Mouse (Mus musculus) right cerebral cortex, postnatal 14 days (tissue): ENCODE data around the gene Robo3.

Experiments used
- DNase-seq: peaks from one replicate; pipeline ENCODE4 v3.0.0; 2022

The Robo3 gene

GRCm38 (mm10) chr9:37432720-37433421 lies at the start of gene Robo3:
Robo3 (minus strand) TSS chr9:37433246.
- DNase-seq = no peak

- DNase-seq = peak; percentile 17
These were observed 41.9 kb upstream of the Robo3 start for GRCm38 (mm10) chr9:37474923-37475322.

DNA sequence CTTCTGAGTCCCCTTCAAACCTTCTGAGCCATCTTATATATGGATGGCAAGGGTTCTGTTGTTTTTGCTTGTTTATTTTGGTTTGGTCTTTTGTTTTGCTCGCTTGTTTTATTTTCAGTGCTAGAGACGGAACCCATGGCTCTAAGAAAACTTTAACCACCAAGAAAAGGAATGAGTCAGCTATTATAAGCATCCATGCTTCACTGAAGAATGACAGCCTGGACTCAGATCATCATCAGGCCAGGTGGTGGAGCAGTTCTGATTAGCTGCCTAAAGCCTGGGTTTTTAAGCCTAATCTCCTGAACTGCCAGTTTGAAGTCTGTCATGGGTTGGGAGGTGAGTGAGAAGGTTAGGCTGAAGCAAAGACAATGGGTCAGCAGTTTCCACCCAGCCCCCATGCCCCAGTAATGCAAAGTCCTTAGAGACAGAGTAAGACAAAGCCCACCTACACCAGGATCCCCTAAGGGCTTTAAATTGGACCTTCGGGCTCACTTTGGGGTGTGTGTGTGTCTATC lies 40.6 kb upstream of the Robo3 start:
- DNase-seq = no peak

DNA sequence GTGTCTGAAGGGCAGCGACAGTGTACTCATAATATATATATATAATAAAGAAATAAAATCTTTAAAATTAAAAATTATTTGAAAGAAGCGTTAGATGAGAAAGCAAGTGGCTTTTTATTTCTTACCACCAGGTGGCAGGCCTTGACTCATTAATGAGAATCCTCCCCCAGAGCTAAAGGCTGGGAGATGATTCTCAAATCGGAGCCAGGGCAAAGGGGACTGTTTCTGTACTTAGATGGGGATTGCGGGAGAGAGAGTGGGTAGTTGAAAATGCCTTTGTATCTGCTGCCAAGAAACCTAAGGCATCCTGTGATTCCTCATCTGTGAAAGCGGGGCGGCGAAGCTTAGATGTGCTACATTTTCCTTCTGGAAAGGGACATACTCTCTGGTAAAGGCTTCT lies 29.7 kb upstream of the Robo3 start:
- DNase-seq = peak; percentile 52

DNA sequence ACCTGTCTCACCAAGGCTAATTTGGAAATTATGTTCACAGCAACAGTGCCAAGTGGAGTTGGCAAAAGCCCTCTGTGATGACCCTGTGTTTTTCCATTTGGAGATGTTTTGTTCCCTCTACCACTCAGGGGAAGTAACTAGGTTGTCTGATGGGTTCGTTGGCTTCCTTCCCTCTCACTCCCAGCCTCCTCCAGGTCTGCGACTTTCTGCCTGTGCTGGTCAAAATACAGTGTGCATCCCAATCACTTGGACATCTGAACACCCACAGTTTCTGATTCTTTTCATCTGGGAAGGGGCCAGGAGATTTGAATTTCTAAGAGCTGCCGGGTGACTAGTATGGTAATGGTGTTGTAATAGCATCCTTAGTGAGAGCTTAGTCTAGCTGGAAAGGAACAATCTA lies 28.5 kb upstream of the Robo3 start:
- DNase-seq = no peak

- no peak for DNase-seq
These were observed 27.9 kb upstream of the Robo3 start for GRCm38 (mm10) chr9:37460961-37461340.

GRCm38 (mm10) chr9:37460043-37460960 lies 27.3 kb upstream of the Robo3 start:
- peak; percentile 63 for DNase-seq

GRCm38 (mm10) chr9:37459665-37460042 lies 26.6 kb upstream of the Robo3 start:
- no peak for DNase-seq

GRCm38 (mm10) chr9:37457151-37457550 lies 24.1 kb upstream of the Robo3 start:
- no peak for DNase-seq

DNA sequence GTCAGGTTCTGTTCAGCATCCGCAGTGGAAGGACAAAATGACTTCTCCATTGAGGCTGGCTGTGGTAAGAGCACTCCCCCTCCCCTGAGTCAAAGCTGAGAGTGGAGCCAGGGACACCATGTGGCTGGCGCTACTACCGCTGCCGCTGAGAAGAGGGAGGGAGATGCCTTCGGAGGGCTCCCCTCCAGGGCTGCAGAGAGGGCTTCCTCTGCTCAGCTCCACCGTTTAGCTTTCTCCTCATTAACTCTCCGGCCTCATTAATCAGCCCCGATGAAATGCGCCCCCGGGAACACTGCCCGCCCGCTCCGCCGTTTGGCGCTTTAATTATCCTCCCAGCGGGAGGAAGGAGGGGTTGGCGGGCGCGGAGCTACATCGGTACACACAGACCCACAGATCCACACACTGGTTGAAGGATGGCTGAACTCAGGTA lies 23.4 kb upstream of the Robo3 start:
- peak; percentile 50 for DNase-seq

DNA sequence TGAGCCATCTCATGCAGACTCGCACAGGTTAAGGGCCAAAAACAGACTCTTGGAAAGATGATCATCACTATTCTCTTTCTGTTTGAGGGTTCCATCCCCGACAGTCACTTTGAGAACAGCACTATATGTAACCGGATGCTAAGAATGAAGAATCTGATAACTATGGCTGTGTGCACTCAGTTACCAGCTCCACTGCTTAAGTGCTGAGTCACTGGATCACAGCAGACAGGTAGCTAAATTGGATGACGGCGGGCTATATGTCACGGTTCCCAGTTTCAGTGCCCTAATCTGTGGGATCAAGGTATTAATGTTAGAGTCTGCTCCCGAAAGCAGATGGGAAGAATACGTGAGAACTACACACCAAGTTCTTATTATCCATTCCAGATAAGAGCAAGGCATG lies 22.8 kb upstream of the Robo3 start:
- no peak for DNase-seq

GRCm38 (mm10) chr9:37454991-37455390 lies 21.9 kb upstream of the Robo3 start:
- no peak for DNase-seq

DNA sequence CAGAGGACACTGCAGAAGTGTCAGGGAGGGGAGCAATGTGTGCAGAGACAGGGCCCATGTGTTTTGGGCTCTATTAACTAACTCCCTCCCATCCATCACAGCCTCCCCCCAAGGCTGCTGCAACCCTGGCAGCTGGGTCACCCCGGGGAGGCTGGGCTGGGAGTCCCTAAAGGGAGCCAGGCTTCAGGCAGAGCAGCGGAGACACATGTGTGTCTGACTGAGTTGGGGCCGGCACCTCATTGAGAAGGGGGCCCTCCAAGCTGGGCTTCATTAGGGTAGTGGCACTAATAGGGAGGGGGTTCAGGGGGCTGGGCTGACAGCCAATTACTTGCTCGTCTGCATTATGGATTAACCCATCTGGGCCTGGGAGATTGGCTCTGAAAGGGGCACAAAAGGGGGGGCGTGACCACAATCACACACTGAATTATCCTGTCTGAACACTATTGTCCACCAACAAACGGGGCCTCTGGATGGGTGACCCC lies 21.0 kb upstream of the Robo3 start:
- no peak for DNase-seq

GRCm38 (mm10) chr9:37453328-37453727 lies 20.3 kb upstream of the Robo3 start:
- no peak for DNase-seq

GRCm38 (mm10) chr9:37452401-37452800 lies 19.4 kb upstream of the Robo3 start:
- DNase-seq = no peak

GRCm38 (mm10) chr9:37437772-37438735 lies 5.0 kb upstream of the Robo3 start:
- DNase-seq = no peak

DNA sequence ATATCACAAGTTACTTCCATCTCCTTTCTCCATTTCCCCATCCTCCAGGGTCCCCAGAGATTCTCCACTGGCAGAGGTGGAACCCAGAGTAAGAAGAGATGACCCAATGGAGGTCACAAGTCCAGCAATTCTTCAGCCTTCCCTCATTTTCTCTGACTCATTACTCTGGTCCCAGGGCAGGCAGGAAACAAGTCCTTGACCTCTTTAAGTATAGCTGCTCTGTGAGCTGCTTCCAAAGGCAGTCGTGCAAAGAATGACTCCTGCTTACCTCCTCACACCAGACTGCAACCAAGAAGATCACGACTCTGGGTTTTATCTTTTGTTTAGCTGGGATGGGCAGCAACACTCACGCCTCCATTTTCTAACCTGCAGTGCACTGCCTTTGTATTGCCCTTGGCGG lies 2.6 kb upstream of the Robo3 start:
- no peak for DNase-seq

DNA sequence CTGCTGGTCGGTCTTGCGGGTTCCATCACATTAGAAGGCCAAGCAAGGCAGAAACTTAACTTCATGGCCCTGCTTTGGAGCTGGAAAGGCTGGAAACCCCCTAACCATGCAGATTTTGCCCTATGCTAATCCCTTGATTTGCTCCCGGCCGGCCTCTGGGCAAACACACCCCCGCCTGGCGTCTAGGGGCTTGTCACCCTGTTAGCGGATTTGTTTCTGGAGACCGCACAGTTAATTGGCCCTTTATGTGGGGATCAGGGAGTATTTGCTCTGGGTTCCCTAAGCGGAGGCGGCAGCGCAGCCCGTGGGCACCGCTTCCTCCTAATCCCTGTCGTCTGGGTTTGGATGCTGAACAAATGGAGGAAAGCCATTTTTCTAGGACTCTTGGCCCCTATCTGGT lies 1.9 kb upstream of the Robo3 start:
- DNase-seq = no peak

- no peak for DNase-seq
These were observed 946 bp upstream of the Robo3 start for GRCm38 (mm10) chr9:37433823-37434560.

DNA sequence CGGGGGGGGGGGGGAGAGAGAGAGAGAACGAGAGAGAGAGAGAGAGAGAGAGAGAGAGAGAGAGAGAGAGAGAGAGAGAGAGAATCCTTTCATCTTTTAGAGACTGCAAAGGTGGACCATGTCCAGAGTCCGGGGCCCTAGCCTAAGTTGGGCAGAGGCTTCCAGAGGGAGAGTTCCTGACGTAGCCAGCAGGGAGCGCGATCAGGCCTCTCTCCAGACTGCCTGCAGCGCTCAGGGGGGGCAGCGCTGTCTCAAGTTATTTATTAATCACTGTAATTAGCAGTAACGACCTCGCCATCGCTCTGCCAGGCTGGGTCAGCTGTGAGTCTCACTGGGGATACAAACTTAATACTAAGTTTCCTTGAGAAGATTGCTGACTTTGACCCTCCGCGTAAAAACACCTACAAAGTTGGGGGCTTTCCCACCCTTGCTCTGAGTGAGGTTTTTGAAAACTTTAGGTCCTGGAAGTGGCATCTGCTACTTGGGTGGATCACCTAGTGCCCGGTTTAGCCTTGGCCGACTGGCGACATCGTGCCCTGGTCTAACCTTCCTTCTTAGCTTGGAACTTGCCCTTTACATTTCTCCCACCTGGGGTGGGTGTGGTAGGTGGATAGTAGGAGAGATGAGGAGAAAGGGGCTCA lies 900 bp downstream of the Robo3 start:
- DNase-seq = peak; percentile 75

DNA sequence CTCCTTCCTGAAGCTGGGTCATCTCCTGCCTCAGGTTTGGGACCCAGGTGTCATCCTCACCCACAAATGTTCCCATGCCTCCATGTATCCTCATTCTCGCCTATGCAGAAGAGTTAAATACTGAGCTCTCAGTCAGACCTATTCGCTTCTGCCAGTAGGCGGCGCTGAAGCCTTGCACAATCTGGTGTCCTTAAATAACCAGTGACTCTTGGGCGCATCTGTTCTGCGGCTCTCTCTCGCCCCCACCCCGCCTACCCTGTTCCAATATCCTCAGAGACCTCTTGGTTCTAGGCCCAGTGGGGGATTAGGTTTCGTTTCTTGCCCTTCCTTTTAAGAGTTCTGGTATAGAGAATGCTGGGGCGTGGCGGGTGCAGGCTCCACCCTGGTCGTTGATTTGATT lies 2.5 kb downstream of the Robo3 start:
- peak; percentile 96 for DNase-seq
